Mouse (Mus musculus): ENCODE data around the gene Olfr948. TPM values are rescaled to one million over a fixed set of nuclear protein-coding genes. Genes with fewer than 3 reads are reported as not detected.

Olfr948 gene
- polyA plus RNA-seq (2014; fragmentation: Illumina TruSeq; extraction: RNeasy Lipid Tissue Mini Kit (QIAGEN cat#74804); ENCODE audit: low read depth, low replicate concordance): not detected

GRCm38 (mm10) chr9:39325945-39326344, at the start of gene Olfr948:
Gene Olfr948, minus strand, starts transcription at chr9:39326045.

GRCm38 (mm10) chr9:39276718-39277117, 49.1 kb downstream of the Olfr948 start, which contains the start of gene Olfr945:
Gene Olfr945, minus strand, starts transcription at chr9:39276818.

Other genes starting within 250 kb of the Olfr948 start
- not detected for gene Olfr938, start 247.2 kb downstream of the Olfr948 start, polyA plus RNA-seq (2014; fragmentation: Illumina TruSeq; extraction: RNeasy Lipid Tissue Mini Kit (QIAGEN cat#74804); ENCODE audit: low read depth, low replicate concordance)
- gene Olfr27, start 197.9 kb downstream of the Olfr948 start, polyA plus RNA-seq (2014; fragmentation: Illumina TruSeq; extraction: RNeasy Lipid Tissue Mini Kit (QIAGEN cat#74804); ENCODE audit: low read depth, low replicate concordance): not detected
- gene Olfr943, start 159.7 kb downstream of the Olfr948 start, polyA plus RNA-seq (2014; fragmentation: Illumina TruSeq; extraction: RNeasy Lipid Tissue Mini Kit (QIAGEN cat#74804); ENCODE audit: low read depth, low replicate concordance): not detected
- not detected for gene Olfr944, start 124.1 kb downstream of the Olfr948 start, polyA plus RNA-seq (2014; fragmentation: Illumina TruSeq; extraction: RNeasy Lipid Tissue Mini Kit (QIAGEN cat#74804); ENCODE audit: low read depth, low replicate concordance)
- gene Olfr1537, start 76.1 kb downstream of the Olfr948 start, polyA plus RNA-seq (2014; fragmentation: Illumina TruSeq; extraction: RNeasy Lipid Tissue Mini Kit (QIAGEN cat#74804); ENCODE audit: low read depth, low replicate concordance): not detected
- gene Olfr945, start 49.2 kb downstream of the Olfr948 start, polyA plus RNA-seq (2014; fragmentation: Illumina TruSeq; extraction: RNeasy Lipid Tissue Mini Kit (QIAGEN cat#74804); ENCODE audit: low read depth, low replicate concordance): not detected
- gene Olfr951, start 61.4 kb upstream of the Olfr948 start, polyA plus RNA-seq (2014; fragmentation: Illumina TruSeq; extraction: RNeasy Lipid Tissue Mini Kit (QIAGEN cat#74804); ENCODE audit: low read depth, low replicate concordance): not detected
- gene Olfr952, start 101.1 kb upstream of the Olfr948 start, polyA plus RNA-seq (2014; fragmentation: Illumina TruSeq; extraction: RNeasy Lipid Tissue Mini Kit (QIAGEN cat#74804); ENCODE audit: low read depth, low replicate concordance): not detected
- not detected for gene Olfr954, start 130.7 kb upstream of the Olfr948 start, polyA plus RNA-seq (2014; fragmentation: Illumina TruSeq; extraction: RNeasy Lipid Tissue Mini Kit (QIAGEN cat#74804); ENCODE audit: low read depth, low replicate concordance)
- gene Olfr955, start 145.9 kb upstream of the Olfr948 start, polyA plus RNA-seq (2014; fragmentation: Illumina TruSeq; extraction: RNeasy Lipid Tissue Mini Kit (QIAGEN cat#74804); ENCODE audit: low read depth, low replicate concordance): not detected
- gene Olfr44, start 167.9 kb upstream of the Olfr948 start, polyA plus RNA-seq (2014; fragmentation: Illumina TruSeq; extraction: RNeasy Lipid Tissue Mini Kit (QIAGEN cat#74804); ENCODE audit: low read depth, low replicate concordance): not detected
- not detected for gene Olfr957, start 189.8 kb upstream of the Olfr948 start, polyA plus RNA-seq (2014; fragmentation: Illumina TruSeq; extraction: RNeasy Lipid Tissue Mini Kit (QIAGEN cat#74804); ENCODE audit: low read depth, low replicate concordance)
- gene Olfr958, start 228.0 kb upstream of the Olfr948 start, polyA plus RNA-seq (2014; fragmentation: Illumina TruSeq; extraction: RNeasy Lipid Tissue Mini Kit (QIAGEN cat#74804); ENCODE audit: low read depth, low replicate concordance): not detected
- gene Olfr959, start 249.5 kb upstream of the Olfr948 start, polyA plus RNA-seq (2014; fragmentation: Illumina TruSeq; extraction: RNeasy Lipid Tissue Mini Kit (QIAGEN cat#74804); ENCODE audit: low read depth, low replicate concordance): not detected